Mouse (Mus musculus): ENCODE measurements around the gene Vwa2. TPM values are rescaled to one million over a fixed set of nuclear protein-coding genes. Genes with fewer than 3 reads are reported as not detected.
A peak's percentile ranks its signal among the peaks of the same experiment; 100 is the strongest.

Vwa2 gene
- polyA plus RNA-seq, 1 experiment from 2014 or later, result 0.59 TPM

GRCm38 (mm10) chr19:56915084-56915483 is 41.0 kb downstream of the Vwa2 start:
- H3K4me2 ChIP-seq, result no peak overlapping the region
- H3K27me3 ChIP-seq (replicated peaks; ENCODE audit: control insufficient read depth, insufficient read depth, low read length), result no peaks in the 10 kb centered on the region
- no peaks in the 10 kb centered on the region for H3K4me1 ChIP-seq (replicated peaks; ENCODE audit: control insufficient read depth, insufficient read depth, low read length)
- H3K4me3 ChIP-seq (ENCODE audit: low read depth, low read length), result no peak overlapping the region
- ATAC-seq (replicated peaks; ENCODE audit: low FRiP score) (no peak), DNase-seq (ENCODE audit: low spot score) (no peak)
- H3K27ac ChIP-seq (ENCODE audit: low read depth, low read length), result no peak overlapping the region
- WGBS, result 51% methylated on average over 6 of the region's 6 CpGs
- H3K9ac ChIP-seq (ENCODE audit: low read depth, low read length), result no peak overlapping the region
- H3K36me3 ChIP-seq (ENCODE audit: control insufficient read depth, insufficient read depth, low read length), result no peaks in the 10 kb centered on the region
- no peaks in the 10 kb centered on the region for H3K9me3 ChIP-seq (ENCODE audit: control insufficient read depth, low read length)

GRCm38 (mm10) chr19:56919628-56920027 is 45.6 kb downstream of the Vwa2 start:
- Histone ChIP-seq H3K27me3 (replicated peaks; ENCODE audit: control insufficient read depth, insufficient read depth, low read length) (no peaks in the 10 kb centered on the region), H3K27ac (ENCODE audit: low read depth, low read length) (no peak overlapping the region), H3K9ac (ENCODE audit: low read depth, low read length) (no peak overlapping the region), H3K9me3 (ENCODE audit: control insufficient read depth, low read length) (no peaks in the 10 kb centered on the region), H3K4me1 (replicated peaks; ENCODE audit: control insufficient read depth, insufficient read depth, low read length) (no peaks in the 10 kb centered on the region), H3K4me3 (ENCODE audit: low read depth, low read length) (no peak overlapping the region), H3K4me2 (no peak overlapping the region), H3K36me3 (ENCODE audit: control insufficient read depth, insufficient read depth, low read length) (no peaks in the 10 kb centered on the region)
- DNase-seq (ENCODE audit: low spot score) (peak; percentile 72), ATAC-seq (replicated peaks; ENCODE audit: low FRiP score) (no peak)
- 30% methylated on average over 7 of the region's 7 CpGs for WGBS

- Histone ChIP-seq H3K9ac (ENCODE audit: low read depth, low read length) (no peak overlapping the region), H3K36me3 (ENCODE audit: control insufficient read depth, insufficient read depth, low read length) (no peaks in the 10 kb centered on the region), H3K9me3 (ENCODE audit: control insufficient read depth, low read length) (no peaks in the 10 kb centered on the region), H3K4me1 (replicated peaks; ENCODE audit: control insufficient read depth, insufficient read depth, low read length) (no peaks in the 10 kb centered on the region), H3K27ac (ENCODE audit: low read depth, low read length) (no peak overlapping the region), H3K4me2 (no peak overlapping the region), H3K27me3 (replicated peaks; ENCODE audit: control insufficient read depth, insufficient read depth, low read length) (no peaks in the 10 kb centered on the region), H3K4me3 (ENCODE audit: low read depth, low read length) (no peak overlapping the region)
- WGBS, result 89% methylated on average over 13 of the region's 13 CpGs
- no peak for DNase-seq (ENCODE audit: low spot score)
- ATAC-seq (replicated peaks; ENCODE audit: low FRiP score), result no peak
Measured at GRCm38 (mm10) chr19:56920232-56920631, 46.2 kb downstream of the Vwa2 start.

DNA sequence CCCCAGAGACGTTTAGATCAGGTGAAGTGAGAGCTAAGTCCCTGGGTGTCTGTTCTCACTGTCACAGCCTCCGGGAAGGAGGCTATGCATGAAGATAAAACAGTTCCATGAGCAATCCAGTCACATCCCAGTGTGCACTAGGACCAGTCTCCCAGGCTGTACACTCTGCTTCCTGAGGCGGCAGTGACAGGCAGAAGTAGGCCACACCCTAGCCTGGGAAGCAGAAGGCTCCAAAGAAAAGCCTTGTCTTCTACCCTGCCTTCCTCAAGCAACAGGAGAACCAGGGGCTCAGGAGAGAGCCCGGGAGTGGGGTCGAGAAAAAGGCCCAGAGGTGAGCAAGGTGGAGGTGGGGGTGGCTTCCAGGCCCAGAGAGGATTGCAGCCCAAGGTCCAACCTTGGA is 47.7 kb downstream of the Vwa2 start:
- no peak for DNase-seq (ENCODE audit: low spot score)
- Histone ChIP-seq H3K27me3 (replicated peaks; ENCODE audit: control insufficient read depth, insufficient read depth, low read length) (no peaks in the 10 kb centered on the region), H3K27ac (ENCODE audit: low read depth, low read length) (no peak overlapping the region), H3K4me3 (ENCODE audit: low read depth, low read length) (no peak overlapping the region), H3K4me2 (no peak overlapping the region), H3K36me3 (ENCODE audit: control insufficient read depth, insufficient read depth, low read length) (no peaks in the 10 kb centered on the region), H3K4me1 (replicated peaks; ENCODE audit: control insufficient read depth, insufficient read depth, low read length) (no peaks in the 10 kb centered on the region), H3K9ac (ENCODE audit: low read depth, low read length) (no peak overlapping the region), H3K9me3 (ENCODE audit: control insufficient read depth, low read length) (no peaks in the 10 kb centered on the region)
- no peak for ATAC-seq (replicated peaks; ENCODE audit: low FRiP score)
- WGBS, result 60% methylated on average over 5 of the region's 5 CpGs

GRCm38 (mm10) chr19:56929392-56929791 is 55.3 kb downstream of the Vwa2 start:
- no peak overlapping the region for H3K9ac ChIP-seq (ENCODE audit: low read depth, low read length)
- no peak overlapping the region for H3K27ac ChIP-seq (ENCODE audit: low read depth, low read length)
- ATAC-seq (replicated peaks; ENCODE audit: low FRiP score) (no peak), DNase-seq (ENCODE audit: low spot score) (no peak)
- H3K27me3 ChIP-seq (replicated peaks; ENCODE audit: control insufficient read depth, insufficient read depth, low read length), result no peaks in the 10 kb centered on the region
- H3K4me2 ChIP-seq, result no peak overlapping the region
- no peak overlapping the region for H3K4me3 ChIP-seq (ENCODE audit: low read depth, low read length)
- no peaks in the 10 kb centered on the region for H3K4me1 ChIP-seq (replicated peaks; ENCODE audit: control insufficient read depth, insufficient read depth, low read length)
- no peaks in the 10 kb centered on the region for H3K36me3 ChIP-seq (ENCODE audit: control insufficient read depth, insufficient read depth, low read length)
- no peaks in the 10 kb centered on the region for H3K9me3 ChIP-seq (ENCODE audit: control insufficient read depth, low read length)
- 62% methylated on average over 3 of the region's 3 CpGs for WGBS

DNA sequence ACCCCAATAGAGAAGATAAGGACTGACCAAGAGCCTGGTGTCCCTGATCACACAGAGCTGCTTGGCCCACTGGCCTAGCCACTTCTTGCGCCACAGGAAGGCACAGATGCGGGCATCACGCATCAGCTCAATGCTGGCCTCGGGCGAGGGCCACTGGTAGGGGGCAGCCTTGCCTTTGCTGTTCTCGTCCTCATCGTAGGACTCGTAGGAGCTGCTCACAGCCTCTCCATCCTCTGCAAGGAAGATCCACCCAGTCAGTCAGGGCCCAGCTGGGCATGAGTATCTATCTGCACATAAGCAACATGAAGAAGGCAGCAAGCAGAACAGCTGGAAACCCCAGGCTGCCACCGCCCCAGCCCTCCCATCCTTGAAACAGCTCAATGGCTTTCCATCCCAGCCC is 56.0 kb downstream of the Vwa2 start:
- Histone ChIP-seq H3K9me3 (ENCODE audit: control insufficient read depth, low read length) (no peaks in the 10 kb centered on the region), H3K36me3 (ENCODE audit: control insufficient read depth, insufficient read depth, low read length) (no peaks in the 10 kb centered on the region), H3K27me3 (replicated peaks; ENCODE audit: control insufficient read depth, insufficient read depth, low read length) (no peaks in the 10 kb centered on the region), H3K9ac (ENCODE audit: low read depth, low read length) (no peak overlapping the region), H3K4me3 (ENCODE audit: low read depth, low read length) (no peak overlapping the region), H3K4me2 (no peak overlapping the region), H3K27ac (ENCODE audit: low read depth, low read length) (no peak overlapping the region), H3K4me1 (replicated peaks; ENCODE audit: control insufficient read depth, insufficient read depth, low read length) (no peaks in the 10 kb centered on the region)
- DNase-seq (ENCODE audit: low spot score), result no peak
- 74% methylated on average over 9 of the region's 9 CpGs for WGBS
- ATAC-seq (replicated peaks; ENCODE audit: low FRiP score), result no peak

DNA sequence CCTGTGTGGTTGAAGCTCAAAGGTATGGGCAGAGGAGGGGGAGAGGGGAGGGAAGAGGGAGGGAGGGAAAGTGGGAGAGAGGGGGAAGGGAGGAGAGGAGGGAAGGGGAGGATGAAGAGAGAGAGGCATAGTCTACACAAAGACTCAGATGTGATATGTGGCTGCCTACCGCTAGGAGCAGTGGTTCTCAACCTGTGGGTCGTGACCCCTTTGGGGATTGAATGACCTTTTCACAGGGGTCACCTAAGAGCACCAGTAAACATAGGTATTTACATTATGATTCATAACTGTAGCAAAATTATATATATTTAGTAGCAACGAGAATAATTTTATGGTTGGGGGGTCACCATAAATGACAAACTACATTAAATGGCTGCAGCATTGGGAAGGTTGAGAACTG is 59.8 kb downstream of the Vwa2 start:
- no peak overlapping the region for H3K9ac ChIP-seq (ENCODE audit: low read depth, low read length)
- no peaks in the 10 kb centered on the region for H3K36me3 ChIP-seq (ENCODE audit: control insufficient read depth, insufficient read depth, low read length)
- H3K27me3 ChIP-seq (replicated peaks; ENCODE audit: control insufficient read depth, insufficient read depth, low read length), result no peaks in the 10 kb centered on the region
- 78% methylated on average over 3 of the region's 3 CpGs for WGBS
- ATAC-seq (replicated peaks; ENCODE audit: low FRiP score) (no peak), DNase-seq (ENCODE audit: low spot score) (no peak)
- H3K4me3 ChIP-seq (ENCODE audit: low read depth, low read length), result no peak overlapping the region
- H3K4me2 ChIP-seq, result no peak overlapping the region
- no peaks in the 10 kb centered on the region for H3K9me3 ChIP-seq (ENCODE audit: control insufficient read depth, low read length)
- H3K27ac ChIP-seq (ENCODE audit: low read depth, low read length), result no peak overlapping the region
- no peaks in the 10 kb centered on the region for H3K4me1 ChIP-seq (replicated peaks; ENCODE audit: control insufficient read depth, insufficient read depth, low read length)

DNA sequence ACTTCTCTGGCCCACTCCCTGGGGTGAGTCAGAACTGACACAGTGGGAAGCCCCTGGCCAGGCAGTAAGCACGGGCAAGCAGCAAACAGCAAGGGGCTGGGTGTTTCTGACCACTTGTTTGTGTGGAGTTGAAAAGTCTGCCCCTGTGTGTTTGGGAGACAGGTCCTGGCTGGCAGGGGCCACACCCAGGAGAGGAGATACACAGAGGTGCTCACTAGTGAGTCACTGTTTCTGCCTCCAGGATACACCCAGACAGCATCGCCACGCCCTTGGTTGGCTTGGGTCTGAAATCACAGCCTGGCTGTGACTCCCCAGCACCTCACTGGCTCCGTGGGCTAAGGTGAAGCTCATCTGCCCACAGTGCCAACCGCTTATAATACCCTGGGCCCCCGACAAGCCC is 61.1 kb downstream of the Vwa2 start:
- no peak for DNase-seq (ENCODE audit: low spot score)
- 80% methylated on average over 6 of the region's 6 CpGs for whole genome bisulfite sequencing
- Histone ChIP-seq H3K4me2 (no peak overlapping the region), H3K4me3 (ENCODE audit: low read depth, low read length) (no peak overlapping the region), H3K4me1 (replicated peaks; ENCODE audit: control insufficient read depth, insufficient read depth, low read length) (no peaks in the 10 kb centered on the region), H3K27me3 (replicated peaks; ENCODE audit: control insufficient read depth, insufficient read depth, low read length) (no peaks in the 10 kb centered on the region), H3K9ac (ENCODE audit: low read depth, low read length) (no peak overlapping the region), H3K27ac (ENCODE audit: low read depth, low read length) (no peak overlapping the region), H3K9me3 (ENCODE audit: control insufficient read depth, low read length) (no peaks in the 10 kb centered on the region), H3K36me3 (ENCODE audit: control insufficient read depth, insufficient read depth, low read length) (no peaks in the 10 kb centered on the region)
- no peak for ATAC-seq (replicated peaks; ENCODE audit: low FRiP score)

DNA sequence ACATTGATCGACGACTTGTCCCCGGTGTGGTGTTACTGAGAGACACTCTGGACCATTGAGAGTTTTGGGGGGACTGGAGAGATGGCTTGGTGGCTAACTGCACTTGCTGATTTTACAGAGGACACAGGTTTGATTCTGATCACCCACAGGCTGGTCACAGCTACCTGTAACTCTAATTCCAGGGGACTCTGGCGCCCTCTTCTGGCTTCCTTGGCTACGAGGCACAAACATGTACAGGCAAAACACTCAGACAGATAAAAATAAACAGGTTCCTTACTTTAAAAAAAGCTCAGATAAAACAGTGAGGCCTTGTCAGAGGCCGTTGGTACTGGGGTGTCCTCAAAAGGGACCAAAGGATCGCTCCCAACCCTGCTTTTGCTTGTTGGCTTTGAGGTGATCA is 61.7 kb downstream of the Vwa2 start:
- DNase-seq (ENCODE audit: low spot score), result no peak
- no peaks in the 10 kb centered on the region for H3K9me3 ChIP-seq (ENCODE audit: control insufficient read depth, low read length)
- ATAC-seq (replicated peaks; ENCODE audit: low FRiP score), result no peak
- no peak overlapping the region for H3K27ac ChIP-seq (ENCODE audit: low read depth, low read length)
- H3K4me1 ChIP-seq (replicated peaks; ENCODE audit: control insufficient read depth, insufficient read depth, low read length), result no peaks in the 10 kb centered on the region
- no peak overlapping the region for H3K4me3 ChIP-seq (ENCODE audit: low read depth, low read length)
- no peaks in the 10 kb centered on the region for H3K27me3 ChIP-seq (replicated peaks; ENCODE audit: control insufficient read depth, insufficient read depth, low read length)
- H3K9ac ChIP-seq (ENCODE audit: low read depth, low read length), result no peak overlapping the region
- H3K4me2 ChIP-seq, result no peak overlapping the region
- 74% methylated on average over 7 of the region's 7 CpGs for WGBS
- H3K36me3 ChIP-seq (ENCODE audit: control insufficient read depth, insufficient read depth, low read length), result no peaks in the 10 kb centered on the region

Data from liver, embryonic 11.5 days (tissue).